Mouse (Mus musculus): ENCODE results near the gene Camkk2.

- TF ChIP-seq CTCF (IDR thresholded peaks at IDR 0.05; ENCODE audit: extremely low read depth, insufficient read depth, insufficient read length, insufficient replicate concordance) (no peak), POLR2A (IDR thresholded peaks at IDR 0.05; ENCODE audit: low read depth, low read length) (no peak)
Measured at GRCm38 (mm10) chr5:122767283-122767682, 11.9 kb downstream of the Camkk2 start.
